Mouse (Mus musculus) ovary, adult 18-20 months (tissue): ENCODE results near the gene Map4.
A peak's percentile ranks its signal among the peaks of the same experiment; 100 is the strongest.

Experiments
- DNase-seq: peaks from one replicate; pipeline ENCODE4 v3.0.0; 2022; ENCODE audit warnings: low spot score, mixed read lengths

Gene Map4

DNA sequence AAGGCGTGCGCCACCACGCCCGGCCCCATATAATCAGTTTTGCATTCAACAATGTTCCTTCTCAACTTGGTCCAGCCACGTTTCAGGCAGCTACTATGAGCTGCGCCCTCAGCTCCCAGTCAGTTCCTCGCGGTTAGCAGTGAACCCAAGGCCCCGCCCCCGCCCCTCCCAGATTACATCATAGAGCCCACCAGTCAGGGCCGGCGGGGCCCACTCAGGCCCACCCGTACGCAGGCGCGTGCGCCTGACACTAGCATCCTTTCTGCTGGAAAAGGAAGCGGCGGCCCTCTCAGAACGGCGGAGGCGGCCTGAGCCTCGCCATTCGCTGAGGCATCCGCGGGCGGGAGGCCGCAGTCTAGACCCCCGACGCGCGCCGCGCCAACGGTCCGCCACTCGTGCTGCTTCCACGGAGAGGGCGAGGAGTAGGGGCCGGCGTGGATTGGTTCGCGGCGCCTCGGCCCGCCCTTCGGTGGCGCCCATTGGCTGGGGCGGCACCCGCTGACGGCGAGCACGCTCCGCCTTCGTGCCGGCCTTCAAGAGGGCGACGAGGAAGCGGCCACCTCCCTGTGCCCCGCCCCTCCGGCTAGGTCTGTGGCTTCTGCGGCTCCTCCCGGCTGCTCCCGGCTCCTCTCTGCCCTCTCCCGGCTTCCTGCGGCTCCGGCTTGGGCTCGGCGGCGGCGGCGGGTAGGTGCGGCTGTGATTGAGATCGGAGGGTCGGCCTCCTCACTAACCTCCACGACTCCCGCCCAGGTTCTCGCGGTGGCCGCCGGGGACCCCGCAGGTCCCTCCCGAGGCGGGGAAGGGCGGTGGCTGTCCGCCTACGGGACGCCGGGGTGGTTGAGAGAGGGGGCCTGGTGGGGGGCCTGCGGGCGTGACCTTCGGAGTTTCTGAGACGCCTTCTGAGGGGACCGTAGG, at the start of gene Map4:
Gene Map4 (plus strand): TSS at position 204 of the 915 bp plus-strand sequence.
- peak; percentile 98 for DNase-seq

DNA sequence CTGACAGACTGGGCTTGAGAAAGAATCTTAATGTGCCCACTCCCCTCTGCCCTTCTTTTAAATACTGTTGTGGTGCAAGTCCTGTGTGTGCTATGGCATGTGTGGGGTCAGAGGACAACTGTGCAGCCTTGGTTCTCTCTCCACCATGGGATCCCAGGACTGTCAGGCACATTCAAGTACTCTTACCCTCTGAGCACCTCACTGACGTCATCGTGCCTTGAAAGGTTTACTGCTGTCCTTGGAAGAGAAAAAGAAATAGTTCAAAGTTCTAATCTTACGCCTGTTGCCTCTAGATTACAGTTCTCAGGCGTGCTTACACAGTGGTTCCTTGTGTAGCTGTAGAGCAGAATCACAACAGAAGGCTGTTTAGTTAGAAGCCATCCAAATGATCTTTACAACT, 45.0 kb upstream of the Map4 start:
- no peak for DNase-seq

DNA sequence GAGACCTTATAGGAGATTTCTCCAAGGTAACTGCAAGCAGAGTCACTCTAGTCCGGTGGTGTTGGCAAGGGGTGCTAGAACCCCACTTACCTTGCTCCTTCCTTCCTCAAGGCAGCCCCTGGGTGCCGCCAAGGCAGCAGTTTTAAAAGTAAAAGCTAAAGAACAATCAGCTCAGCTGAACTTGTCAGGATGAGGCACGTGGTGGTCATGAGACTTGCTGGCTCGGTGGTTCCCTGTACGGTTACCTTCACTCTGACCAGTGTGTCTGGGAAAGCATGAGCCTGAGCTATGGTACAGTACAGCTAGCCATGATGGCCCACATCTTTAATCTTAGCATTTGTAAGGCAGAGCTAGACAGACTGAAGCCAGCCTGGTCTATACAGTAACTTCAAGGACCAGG, 43.9 kb upstream of the Map4 start:
- no peak for DNase-seq

DNA sequence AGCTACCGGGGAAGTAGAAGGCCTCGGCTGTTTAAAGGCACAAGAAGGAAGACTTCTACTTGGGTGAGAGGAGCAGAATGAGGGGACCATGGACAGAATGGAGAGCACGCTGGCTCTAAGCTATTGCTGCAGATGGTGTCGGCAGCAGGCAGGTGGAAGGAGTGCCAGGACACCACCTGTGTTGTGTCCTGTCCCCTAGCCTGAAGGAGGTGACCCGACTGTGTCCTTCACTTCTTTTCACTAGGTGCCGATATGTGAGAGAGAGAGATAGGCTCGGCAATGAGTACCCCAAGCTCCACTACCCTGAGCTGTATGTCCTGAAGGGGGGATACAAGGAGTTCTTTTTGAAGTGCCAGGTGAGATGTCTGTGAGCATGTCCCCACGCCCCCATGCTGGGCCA, 39.8 kb upstream of the Map4 start:
- no peak for DNase-seq

GRCm38 (mm10) chr9:109892651-109893250, 38.5 kb upstream of the Map4 start:
- DNase-seq: no peak

DNA sequence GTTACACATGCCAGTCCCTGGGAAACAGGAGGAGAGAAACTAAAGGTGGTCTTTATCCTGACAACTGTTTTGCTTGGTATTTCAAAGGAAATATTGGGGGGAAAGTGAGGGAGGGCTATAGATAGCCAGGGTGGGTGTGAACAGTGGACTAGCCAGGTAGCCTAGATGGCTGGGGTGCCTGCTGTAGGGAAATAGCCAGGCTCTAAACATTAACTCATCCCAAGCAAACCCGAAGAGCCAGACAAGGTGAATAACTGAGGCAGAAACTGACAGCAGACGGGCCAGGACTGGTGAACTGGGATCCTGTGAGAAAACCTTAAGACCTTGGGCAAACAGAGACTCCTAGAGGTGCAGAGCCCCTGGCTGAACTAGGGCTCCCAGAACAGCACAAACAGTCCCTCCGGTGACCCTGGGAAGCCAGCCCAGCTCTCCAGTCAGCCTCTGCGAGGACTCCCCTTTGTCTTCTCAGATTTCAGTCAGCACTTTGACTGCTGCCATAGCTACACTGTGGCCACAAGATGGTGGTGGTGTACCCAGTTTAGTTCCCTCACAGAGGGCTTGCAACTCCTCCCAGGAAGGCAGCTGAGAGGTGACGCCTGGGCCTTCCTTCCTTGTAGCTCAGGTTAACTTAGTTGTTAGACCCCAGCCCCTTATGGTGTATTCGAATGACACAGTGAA, 36.7 kb upstream of the Map4 start:
- peak; percentile 83 for DNase-seq

DNA sequence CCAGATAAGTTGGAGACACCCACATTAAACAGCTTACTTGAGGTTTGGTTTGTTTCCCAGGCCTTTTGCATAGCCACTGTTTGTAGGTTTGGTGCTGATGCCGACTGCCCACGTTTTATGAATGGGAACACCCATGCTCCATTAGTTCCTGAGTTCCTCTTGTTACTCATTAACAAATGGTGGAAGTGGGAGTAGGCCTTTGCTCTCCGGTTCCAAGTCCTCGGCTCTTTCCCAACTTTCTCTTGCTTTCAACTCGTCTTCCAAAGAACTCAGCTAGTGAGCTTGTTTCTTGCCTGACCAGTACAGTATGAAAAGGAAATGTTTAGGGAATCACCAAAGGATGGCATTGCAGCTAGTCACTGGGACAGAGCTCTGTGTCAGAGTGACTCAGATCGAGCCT, 35.7 kb upstream of the Map4 start:
- DNase-seq: no peak

DNA sequence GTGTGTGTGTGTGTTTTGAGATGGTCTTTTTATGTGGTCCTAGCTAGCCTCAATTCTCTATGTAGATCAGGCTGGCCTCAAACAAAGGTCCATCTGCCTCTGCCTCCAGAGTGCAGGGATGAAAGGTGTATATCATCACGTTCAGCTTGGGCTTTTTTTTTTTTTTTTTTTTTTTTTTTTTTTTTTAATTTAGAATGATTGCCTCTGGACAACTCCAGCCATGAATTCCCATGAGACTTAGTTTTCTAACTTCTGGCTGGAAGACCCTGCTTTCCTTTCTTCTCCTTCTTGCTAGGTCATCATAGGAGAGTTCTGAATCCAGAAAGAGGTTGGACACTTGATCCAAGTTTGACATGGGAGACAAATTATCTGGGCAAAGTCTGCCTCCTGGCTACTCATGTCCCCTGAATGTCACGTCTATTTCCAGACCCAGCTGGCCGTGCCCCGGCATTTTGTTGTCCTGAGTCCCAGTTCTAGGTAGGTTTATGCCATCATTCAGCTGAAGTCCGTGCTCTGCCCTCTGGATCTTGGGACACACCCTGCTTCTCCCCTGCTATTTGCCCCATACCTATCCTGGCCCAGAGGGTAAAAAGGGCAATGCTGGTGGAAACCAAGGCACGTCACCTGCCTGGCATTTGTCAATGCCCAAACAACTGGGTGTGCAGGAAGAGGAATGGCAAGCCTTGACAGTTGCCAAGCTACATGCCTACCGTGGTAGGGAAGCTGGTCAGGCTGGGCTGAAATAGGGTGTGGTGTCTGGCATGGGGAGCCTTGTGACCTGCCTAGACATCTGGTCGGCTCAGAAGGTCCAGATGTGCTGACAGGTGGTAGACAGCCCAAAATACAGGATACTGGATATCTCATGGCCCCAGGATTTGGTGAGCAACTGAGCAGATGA, 34.8 kb upstream of the Map4 start:
- no peak for DNase-seq

DNA sequence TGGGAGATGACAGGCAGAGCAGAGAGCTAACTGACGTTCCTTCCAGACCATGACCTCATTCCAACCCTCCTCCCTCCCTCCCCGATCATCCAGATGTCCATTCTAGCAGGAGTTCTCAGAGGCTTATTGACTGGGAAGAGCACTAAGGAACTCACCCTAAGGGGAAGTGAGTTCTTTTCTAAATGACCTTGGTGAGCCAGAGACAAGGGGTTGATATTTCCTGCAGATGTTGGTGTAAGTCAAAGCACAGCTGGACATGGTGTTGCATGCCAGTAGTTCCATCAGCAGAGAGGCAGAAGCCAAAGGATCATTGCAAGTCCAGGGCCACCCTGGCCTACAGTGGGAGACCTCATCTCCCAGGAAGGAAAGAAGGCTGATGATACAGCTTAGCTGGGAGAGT, 33.2 kb upstream of the Map4 start:
- DNase-seq: no peak

DNA sequence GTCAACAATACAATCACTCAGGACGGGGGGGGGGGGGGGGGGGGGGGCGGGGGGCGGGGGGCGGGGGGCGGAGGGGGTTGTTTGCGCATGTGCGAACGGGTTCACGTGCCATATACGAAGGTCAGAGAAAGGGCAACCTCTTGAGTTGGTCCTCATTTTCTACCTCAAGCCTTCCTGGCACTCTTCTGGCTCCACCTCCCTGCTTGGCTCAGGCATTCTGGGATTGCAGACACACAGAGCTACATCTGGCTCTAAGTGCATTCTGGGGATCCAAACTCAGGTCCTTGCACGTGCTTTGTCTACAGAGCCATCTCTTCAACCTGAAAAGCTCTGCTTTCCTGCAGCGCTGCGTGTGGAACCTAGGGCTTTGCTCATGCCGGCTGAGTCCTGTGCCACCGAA, 31.9 kb upstream of the Map4 start:
- DNase-seq: no peak

DNA sequence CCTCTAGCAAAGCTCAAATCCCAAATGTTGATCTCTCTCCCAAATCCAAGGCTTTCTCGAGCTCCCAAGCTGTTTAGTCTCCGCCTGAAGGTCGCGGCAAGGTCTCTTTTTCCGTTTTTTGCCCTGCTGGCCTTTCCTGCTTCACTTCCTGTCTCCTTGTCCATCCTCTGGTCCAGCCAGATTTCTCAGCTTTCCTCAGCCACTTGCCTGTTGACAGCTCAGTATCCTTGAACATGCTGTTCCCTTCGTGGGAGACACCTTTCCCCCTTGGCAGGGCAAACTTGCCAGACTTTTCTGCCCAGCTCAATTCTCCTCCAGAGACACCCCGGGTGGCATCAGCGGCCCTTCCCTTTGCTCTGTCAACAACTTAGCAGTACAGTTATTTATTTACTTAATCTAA, 31.5 kb upstream of the Map4 start:
- DNase-seq: peak; percentile 57

DNA sequence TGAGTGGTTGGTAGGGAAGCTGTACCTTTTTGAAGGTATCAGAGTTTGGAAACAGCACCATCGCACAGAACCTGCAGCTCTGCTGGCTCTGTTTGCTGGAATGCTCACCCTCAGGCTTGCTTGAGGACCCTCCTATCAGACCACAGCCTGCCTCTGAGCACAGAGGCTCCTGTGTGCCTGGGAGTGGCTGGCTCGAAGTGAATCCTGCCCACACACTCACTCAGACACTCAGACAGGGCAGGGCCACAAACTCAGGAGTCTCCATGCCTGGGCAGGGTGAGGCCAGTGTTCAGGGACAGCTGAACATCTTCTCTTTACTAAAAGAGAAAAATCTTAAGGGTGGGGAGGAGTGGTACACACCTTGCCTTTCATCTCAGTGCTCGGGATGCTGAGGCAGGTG, 30.7 kb upstream of the Map4 start:
- no peak for DNase-seq

GRCm38 (mm10) chr9:109902246-109902645, 29.0 kb upstream of the Map4 start:
- DNase-seq: no peak

GRCm38 (mm10) chr9:109902740-109903139, 28.5 kb upstream of the Map4 start:
- no peak for DNase-seq

DNA sequence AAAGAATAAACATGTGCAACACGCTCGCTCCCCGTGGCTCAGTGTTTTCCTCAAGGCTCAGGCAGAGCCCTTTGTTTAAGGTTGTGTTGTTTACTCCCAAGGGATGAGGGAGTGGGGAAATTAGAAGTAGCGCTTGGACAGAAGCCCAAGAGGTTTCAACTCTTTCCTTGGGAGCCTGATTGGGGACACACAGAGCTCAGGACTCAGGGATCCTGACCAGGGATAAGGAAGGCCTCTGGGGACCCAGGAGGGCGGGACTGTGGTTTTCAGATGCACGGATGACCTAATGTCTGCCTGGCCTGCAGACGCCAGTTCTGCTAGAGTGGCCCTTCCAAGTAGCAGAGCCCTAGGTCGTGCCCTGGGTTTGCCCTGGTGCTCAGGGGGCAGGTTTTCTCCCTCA, 24.0 kb upstream of the Map4 start:
- DNase-seq: peak; percentile 55

DNA sequence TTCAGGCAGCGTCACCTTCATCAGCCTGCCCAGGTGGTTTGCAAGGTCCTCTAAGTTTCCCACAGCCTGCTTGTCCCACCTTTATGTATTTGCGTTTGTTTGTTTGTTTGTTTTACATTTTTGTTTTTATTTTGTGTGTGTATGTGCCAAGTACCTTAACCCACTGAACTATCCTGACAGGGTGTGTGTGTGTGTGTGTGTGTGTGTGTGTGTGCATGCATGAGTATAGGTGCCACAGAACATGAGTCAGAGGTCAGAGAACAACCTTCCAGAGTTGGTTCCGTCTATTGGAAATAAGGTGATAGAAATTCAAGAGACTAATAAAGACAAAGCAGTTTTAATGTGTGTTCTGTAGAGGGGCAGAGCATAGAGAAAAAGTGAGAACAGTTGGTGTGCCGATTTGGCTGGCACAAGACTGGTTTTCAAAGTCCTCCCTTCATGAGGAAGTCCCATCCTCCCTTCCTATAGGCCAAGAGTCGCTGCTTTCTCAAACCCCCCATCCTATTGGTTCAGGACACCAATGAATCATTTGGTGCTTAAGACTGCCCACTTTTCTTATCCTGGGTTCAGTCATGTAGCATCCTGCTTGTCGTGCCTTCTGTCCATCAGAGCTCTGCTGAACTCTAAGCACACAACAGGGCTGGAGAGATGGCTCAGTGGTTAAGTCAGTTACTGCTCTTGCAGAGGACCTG, 23.3 kb upstream of the Map4 start:
- DNase-seq: no peak

- no peak for DNase-seq
Measured at GRCm38 (mm10) chr9:109909102-109909501, 22.2 kb upstream of the Map4 start.

GRCm38 (mm10) chr9:109909926-109910325, 21.3 kb upstream of the Map4 start:
- no peak for DNase-seq

- no peak for DNase-seq
Measured at GRCm38 (mm10) chr9:109911779-109912178, 19.5 kb upstream of the Map4 start.

GRCm38 (mm10) chr9:109914269-109914926, 16.9 kb upstream of the Map4 start:
- no peak for DNase-seq

GRCm38 (mm10) chr9:109917931-109918330, 13.3 kb upstream of the Map4 start:
- peak; percentile 82 for DNase-seq
